Mouse (Mus musculus): Measurements from ENCODE around the gene Zfp975.
"Not testable (repeated sequence)": the region's sequence is repeated elsewhere in the genome, so short reads cannot be mapped to it uniquely, and the experiment has no call there.

DNA sequence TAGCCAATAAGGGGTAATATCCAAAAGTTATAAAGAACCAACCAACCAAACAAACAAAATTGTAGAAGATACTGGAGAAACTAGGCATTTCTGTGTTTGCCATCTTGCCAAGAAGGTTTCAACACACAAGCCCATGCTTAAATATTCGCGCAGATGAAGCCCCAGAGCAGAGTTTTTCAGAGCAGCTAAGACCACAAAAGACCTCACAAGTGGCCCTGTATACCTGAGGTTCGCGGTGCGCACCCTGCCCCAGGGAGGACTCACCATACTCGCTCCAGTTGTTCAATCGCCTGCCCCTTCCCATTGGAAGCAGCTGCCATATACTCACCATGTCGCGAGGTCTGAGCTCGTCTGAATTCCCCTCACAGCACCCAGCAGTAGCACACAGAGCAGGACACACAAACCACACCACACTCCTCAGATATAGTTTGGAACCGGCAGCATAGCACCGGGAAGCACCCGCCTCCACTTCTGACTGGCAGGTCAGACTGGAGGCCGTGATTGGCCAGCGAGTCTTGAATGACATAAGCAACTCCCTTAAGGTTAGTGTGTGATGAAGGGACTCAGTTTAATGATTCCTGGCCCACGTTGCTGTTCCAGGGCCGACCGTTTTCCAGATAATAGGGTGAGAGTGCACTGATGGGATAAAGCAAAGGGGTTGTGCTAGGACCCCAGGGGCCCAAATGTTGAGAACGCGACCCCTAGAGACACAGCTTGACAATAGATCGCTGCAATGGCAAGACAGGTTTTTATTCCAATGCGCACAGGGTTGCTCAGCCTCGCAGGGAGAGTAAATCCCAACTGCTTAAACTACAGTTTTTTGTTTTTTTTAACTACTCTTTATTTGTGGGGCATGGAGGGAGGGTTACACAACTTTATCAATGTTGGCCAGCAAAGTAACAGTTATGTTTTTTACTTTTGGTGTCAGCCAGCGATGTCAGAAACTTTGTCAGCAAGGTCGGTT lies 50.1 kb downstream of the Zfp975 start, which contains the start of gene Zfp976:
- not testable (repeated sequence) for TF ChIP-seq TCF12 (IDR thresholded peaks at IDR 0.05; ENCODE audit: insufficient read depth, poor library complexity, severe bottlenecking); POLR2A (IDR thresholded peaks at IDR 0.05; ENCODE audit: insufficient read length, low read depth); MYOD1 (IDR thresholded peaks at IDR 0.05; ENCODE audit: control insufficient read depth in 1 of 3, insufficient read length in 2 of 3, low read depth in 2 of 3); E2F4 (IDR thresholded peaks at IDR 0.05; ENCODE audit: insufficient read depth); USF1 (IDR thresholded peaks at IDR 0.05; ENCODE audit: low read depth); POLR2AphosphoS2 (IDR thresholded peaks at IDR 0.05; ENCODE audit: insufficient read length, low read depth); MAX (IDR thresholded peaks at IDR 0.05; ENCODE audit: low read depth); TCF3 (IDR thresholded peaks at IDR 0.05; ENCODE audit: insufficient read length, low read depth); REST (IDR thresholded peaks at IDR 0.05; ENCODE audit: insufficient read depth, insufficient read length); MYOG (IDR thresholded peaks at IDR 0.05; ENCODE audit: control insufficient read depth in 1 of 3, insufficient read depth in 1 of 3, insufficient read length in 2 of 3, low read depth in 2 of 3); CEBPB (IDR thresholded peaks at IDR 0.05; ENCODE audit: insufficient read depth, poor library complexity, severe bottlenecking)
